Mouse (Mus musculus) cerebellum, postnatal 36 days (tissue): ENCODE results near the gene Gprasp1.

Experiments
- DNase-seq, 2 experiments: peaks; one replicate each; pipeline ENCODE4 v3.0.0; 2021 to 2022; ENCODE audit warnings: mixed read lengths in 2 of 2

Gprasp1 gene

GRCm38 (mm10) chrX:135838521-135839360 is 96.2 kb downstream of the Gprasp1 start, which contains the start of gene Gprasp2:
Gprasp2 (plus strand) TSS chrX:135839034.
- DNase-seq, result peak; percentile 48 to 52

DNA sequence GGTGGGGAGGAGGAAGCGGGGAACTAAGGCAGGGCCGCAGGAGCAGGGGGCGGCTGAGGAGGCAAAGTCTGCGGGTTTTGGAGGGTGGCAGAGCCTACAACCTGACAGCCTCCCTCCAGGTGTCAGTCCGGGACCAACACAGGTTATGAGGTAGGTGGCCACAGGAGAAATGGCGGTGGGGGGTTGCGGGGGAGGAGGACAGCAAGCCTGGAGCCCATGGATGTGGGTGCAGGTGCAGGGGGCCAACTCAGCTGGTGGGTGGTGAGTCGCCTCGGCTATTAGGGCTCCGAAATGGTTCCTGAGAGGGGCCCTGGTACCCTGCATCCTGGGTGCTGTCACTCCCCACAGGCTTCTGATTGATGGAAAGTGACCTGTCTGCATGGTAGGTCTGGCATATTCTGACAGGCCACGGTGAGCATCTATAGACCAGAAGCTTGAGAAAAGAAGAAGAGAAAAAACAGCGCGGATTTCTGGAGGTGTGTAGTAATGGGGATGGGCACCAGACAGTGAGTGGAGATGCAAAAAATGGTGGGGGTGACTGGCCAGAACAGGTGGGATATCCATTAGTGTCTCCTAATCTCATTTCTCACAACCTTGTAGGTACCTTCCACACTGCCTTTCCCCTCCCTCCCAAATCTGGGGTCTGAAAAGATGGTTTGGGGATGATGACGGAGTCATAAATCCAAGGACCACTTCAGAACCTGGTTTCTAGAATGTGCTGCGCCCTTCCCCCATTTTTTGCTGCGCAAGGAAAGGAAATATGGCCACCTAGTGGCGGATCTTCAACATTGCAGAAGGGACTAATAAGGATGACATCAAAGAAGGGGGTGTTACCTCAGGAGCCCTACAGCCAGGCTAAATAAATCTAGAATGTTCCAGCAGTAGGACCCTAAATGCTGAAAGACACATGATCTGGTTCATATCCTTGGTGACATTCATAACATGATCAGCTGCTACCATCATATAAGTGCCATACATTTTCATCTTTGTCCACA is 97.2 kb downstream of the Gprasp1 start:
- DNase-seq, result peak; percentile 48 to 50
